Mouse (Mus musculus) CD8-positive naive resting alpha-beta T cell, adult 57 days (primary cell): Measurements from ENCODE around the gene Kcnk3. TPM values are rescaled to one million over a fixed set of nuclear protein-coding genes. Genes with fewer than 3 reads are reported as not detected.

Experiments used
- total RNA-seq: library from RNA; stranded (reverse); gene quantifications from one replicate; pipeline ENCODE4 v1.2.4, GENCODE M21; 2023

Kcnk3 gene
- 0.31 TPM for total RNA-seq

GRCm38 (mm10) chr5:30587681-30588300 is at the start of gene Kcnk3:
Gene Kcnk3, plus strand, starts transcription at chr5:30588170.

DNA sequence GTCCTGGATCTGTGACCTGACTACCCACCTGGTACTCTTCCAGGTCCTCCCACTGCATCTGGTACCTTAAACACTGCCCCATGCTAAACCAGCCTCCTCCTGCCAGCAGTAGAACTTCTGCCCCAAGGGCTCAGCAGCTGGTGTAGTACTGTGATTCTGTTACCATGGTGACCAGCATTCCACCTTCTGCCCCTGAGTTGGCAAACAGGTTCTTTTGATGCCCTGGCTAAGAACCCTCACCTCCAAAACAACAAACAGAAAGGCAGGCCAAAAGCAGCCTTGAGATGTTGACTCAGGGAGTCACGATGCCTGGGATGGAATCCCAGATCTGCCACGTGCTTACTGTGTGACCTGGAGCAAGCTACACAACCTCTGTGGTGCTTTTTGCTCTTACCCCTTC is 42.3 kb upstream of the Kcnk3 start, which contains the start of gene Cib4:
Cib4 (minus strand) TSS at position 139 of the 400 bp plus-strand sequence.

DNA sequence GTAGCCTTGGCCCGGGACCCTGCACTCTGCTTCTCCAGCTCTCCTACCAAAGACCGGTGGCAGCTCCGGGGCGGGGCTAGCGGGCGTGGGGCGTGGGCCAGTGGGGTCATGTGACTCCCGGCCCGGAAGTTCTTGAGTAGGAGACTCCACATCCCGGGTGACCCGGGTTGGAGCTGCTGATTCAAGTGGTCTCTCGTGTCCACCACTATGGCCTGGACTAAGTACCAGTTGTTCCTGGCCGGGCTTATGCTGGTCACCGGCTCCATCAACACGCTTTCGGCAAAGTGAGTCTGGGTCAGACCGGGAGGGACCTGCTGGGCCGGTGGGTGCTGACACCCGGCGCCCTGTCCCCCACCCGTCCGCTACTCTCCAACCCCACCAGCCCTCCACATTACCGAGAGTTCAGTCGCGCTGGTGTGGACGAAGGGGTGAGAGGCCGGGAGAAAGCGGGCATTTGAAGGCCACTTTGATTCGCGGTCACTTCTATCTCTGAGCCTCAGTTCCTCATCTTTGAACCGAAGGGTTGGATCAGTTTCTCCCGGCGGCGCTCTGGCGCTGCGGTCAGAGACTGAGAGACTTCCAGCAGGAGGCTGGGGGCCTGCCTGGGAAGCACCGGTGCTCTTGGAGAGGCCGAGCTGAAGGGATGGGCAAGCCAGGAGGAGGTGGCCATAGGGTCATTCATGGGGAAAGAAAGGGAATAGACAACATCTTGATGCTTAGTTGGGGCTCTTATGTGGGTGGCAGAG is 60.0 kb downstream of the Kcnk3 start, which contains the start of gene Slc35f6:
Slc35f6 (plus strand) TSS at position 119 of the 746 bp plus-strand sequence.

GRCm38 (mm10) chr5:30666391-30667195 is 78.6 kb downstream of the Kcnk3 start, which contains the start of gene Cenpa:
Gene Cenpa, plus strand, starts transcription at chr5:30666777.

Other genes starting within 250 kb of the Kcnk3 start
- not detected for gene Otof, start 126.2 kb upstream of the Kcnk3 start, total RNA-seq
- gene 1700001C02Rik, start 122.1 kb upstream of the Kcnk3 start, total RNA-seq = not detected
- gene Cib4, start 42.3 kb upstream of the Kcnk3 start, total RNA-seq = not detected
- gene Slc35f6, start 59.8 kb downstream of the Kcnk3 start, total RNA-seq = 44.5 TPM
- gene Cenpa, start 78.6 kb downstream of the Kcnk3 start, total RNA-seq = 95.1 TPM
- gene Dpysl5, start 123.4 kb downstream of the Kcnk3 start, total RNA-seq = 0.24 TPM
- gene Mapre3, start 226.5 kb downstream of the Kcnk3 start, total RNA-seq = 16.6 TPM